Mouse (Mus musculus) retina, adult 2 months (tissue): ENCODE data around the gene Ino80.
A peak's percentile ranks its signal among the peaks of the same experiment; 100 is the strongest.

Experiments used
- DNase-seq: peaks from one replicate; pipeline ENCODE4 v3.0.0-alpha.2; 2012; ENCODE audit warnings: low read depth, low spot score

Ino80 gene

DNA sequence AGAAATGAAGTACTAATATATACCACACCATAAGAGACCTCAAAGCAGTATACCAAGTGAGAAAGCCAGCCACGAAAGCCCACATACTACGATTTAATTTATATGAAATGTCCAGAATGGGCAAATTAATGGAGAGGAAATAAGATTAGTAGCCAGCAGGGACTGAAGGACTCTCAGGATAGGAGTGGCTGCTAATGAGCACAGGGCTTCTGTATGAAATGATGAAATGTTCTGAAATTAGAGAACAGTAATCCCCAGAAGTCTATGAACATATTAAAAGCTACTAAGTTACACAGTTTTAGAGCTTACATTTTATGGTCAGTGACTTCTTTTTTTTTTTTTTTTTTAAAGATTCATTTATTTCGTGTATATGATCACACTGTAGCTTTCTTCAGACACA lies 22.9 kb downstream of the Ino80 start:
- DNase-seq, result no peak

DNA sequence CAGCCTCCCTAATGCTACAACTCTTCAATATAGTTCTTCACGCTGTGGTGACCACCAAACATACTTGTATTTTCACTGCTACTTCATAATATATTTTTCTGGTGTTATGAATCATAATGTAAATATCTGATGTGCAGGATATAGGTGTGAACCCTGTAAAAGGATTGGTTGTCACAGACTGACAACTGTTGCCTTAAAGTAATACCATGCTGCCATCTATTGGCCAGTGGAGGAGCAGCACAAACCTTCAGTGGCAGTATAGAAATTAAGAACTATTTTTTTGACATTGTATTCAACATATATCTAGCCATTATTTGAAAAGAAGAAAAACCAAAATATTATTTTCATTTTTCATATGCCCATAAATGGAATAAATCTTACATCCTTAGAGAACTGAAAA lies 40.5 kb downstream of the Ino80 start:
- DNase-seq, result peak; percentile 22

GRCm38 (mm10) chr2:119436467-119436866 lies 41.0 kb downstream of the Ino80 start:
- DNase-seq, result no peak

- DNase-seq, result peak; percentile 23
Observed at GRCm38 (mm10) chr2:119413819-119414218, 63.7 kb downstream of the Ino80 start.

DNA sequence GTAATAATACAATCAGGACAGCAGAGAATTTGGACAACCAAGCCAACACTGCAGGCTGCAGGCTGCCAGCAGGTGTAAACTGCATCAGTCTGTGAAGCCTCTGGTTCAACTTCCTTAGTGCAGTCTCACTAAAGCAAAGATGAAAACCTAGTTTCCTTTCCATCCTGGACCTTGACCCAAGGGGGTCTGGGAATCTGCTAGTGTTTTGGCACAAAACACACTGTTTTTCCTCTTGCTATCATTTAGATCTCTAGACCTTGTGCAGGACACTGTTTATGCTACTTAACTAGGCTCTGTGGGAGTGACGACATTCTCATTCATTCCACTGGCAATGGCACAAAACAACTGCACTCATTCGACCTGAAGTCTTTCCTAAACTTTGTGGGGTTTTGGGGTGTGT lies 65.8 kb downstream of the Ino80 start:
- DNase-seq, result no peak

DNA sequence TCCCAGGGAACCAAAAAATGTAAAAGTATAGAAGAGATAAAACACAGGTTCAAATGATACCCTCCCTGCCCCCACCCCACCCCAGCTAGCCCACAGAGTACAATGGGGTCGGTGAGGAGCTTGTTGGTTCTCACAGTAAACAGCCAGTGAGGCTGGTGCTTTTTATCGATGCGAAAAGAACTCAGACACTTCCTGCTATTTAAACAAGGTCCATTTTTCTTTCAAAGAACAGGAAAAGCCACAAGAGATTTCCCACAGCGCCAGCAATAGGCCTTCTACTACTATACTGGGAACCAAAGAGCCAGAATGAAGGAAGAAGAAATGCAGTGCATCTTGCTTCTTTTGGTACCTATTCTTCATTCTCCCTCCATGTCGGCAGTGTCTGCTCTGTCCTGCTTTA lies 66.5 kb downstream of the Ino80 start:
- no peak for DNase-seq

DNA sequence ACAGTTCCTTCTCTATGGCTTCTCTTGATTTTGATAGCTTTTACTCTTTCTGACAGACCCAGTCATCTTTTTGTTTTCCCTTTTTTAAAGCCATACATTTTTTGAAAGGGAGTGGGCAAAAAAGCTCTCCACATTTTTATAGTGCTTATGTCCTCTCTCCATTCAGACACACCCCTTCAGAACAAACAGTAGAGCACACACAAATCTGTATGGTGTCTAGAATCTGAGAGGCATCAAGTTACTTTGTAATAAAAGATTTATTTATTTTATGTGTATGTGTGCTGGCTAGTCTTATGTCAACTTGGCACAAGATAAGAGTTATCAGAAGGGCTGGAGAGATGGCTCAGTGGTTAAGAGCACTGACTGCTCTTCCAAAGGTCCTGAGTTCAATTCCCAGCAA lies 68.8 kb downstream of the Ino80 start:
- no peak for DNase-seq

DNA sequence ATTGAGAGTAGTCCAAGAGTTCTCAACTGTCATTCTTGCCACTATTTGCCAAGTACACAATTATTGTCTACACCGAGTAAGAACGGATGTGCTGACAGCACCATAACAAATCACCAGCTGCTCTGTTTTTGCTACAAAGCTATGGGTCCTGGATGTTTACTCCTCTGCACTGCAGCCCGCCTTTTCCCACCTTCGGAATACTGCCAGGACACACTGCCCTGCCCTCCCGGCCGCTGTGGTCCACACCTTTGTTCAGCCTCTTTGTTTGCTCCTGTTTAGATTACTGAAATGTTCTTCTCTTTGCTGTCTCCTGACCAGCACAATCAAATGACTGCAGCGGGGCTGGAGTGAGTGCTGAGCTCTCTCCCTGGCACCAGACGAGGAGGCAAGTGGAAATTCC lies 69.2 kb downstream of the Ino80 start:
- no peak for DNase-seq

GRCm38 (mm10) chr2:119399313-119399712 lies 78.2 kb downstream of the Ino80 start:
- DNase-seq, result no peak

GRCm38 (mm10) chr2:119398665-119399064 lies 78.8 kb downstream of the Ino80 start:
- no peak for DNase-seq

DNA sequence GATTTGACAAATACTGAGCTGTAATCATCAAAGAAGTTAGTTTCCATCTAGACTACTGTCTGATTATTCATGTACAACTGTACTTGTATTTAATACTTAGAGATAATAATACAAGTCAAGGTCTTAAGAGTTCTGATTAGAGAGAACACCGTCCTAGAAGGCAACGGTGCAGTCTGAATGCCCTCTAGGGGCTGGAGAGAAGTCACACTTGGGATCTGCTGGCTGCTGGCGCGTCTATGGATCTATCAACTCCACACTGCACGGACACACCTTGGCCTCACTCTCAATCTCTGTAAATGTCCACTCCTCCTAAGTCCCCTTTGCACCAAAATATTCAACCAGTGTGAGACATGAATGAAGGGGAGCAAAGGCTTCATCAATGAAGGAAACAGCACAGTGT lies 79.2 kb downstream of the Ino80 start:
- DNase-seq, result no peak

GRCm38 (mm10) chr2:119389992-119390391 lies 87.5 kb downstream of the Ino80 start:
- no peak for DNase-seq

DNA sequence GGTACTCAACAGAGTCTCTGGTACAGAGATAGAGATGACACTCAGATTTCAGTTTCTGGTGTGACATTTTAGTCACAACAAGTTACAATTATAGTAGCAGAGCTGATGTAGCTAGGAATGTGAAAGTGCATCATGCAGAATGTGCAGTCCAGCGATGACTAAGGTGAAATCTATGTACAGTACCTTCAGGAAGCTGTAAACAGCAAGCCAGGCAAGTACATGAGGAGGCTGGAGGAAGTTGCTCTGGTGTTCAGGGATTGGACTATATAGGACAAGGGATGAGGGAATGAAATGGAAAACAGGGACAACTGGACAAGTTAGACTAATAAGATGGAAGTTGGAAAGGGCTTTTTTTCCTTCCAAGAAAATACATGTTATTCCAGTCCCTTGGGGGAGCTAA lies 89.2 kb downstream of the Ino80 start:
- DNase-seq, result no peak

DNA sequence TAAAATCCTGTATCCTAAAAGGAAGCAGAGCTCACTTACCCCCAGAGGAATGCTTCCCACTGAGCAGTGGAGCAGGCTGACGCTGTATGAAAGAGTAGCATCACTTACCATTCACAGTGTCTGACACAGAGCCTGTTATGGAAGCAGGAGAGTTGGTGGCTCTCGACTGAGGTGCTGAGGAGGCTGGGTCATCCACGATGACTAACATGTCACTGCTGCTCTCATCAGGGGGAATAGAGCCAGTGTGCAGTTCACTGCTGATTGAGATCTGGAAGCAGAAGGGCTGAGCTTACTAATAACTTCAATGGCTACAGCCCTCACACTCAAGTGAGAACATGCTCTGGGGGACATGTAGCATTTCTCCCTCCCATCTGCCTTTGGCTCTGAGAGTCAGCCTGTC lies 98.0 kb downstream of the Ino80 start:
- DNase-seq, result no peak

DNA sequence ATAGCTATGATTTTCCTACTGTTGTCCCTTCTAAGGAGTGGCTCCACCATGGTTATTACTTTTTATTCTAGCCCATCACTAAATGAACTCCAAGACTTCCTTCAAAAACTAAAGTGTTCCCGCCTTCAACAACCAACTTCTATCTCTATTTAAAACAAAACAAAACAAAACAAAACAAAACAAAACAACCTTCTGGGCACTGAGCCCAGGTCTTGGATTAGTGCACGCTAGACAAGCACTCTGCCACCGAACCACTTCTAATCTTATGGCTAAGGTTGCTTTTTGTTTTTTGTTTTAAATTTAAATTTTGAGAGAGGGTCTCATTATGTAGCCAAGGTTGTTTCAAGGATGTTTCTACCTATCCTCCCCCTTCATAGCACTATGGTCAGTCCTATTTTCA lies 99.7 kb downstream of the Ino80 start:
- DNase-seq, result no peak

- no peak for DNase-seq
Observed at GRCm38 (mm10) chr2:119377286-119377685, 100.2 kb downstream of the Ino80 start.

DNA sequence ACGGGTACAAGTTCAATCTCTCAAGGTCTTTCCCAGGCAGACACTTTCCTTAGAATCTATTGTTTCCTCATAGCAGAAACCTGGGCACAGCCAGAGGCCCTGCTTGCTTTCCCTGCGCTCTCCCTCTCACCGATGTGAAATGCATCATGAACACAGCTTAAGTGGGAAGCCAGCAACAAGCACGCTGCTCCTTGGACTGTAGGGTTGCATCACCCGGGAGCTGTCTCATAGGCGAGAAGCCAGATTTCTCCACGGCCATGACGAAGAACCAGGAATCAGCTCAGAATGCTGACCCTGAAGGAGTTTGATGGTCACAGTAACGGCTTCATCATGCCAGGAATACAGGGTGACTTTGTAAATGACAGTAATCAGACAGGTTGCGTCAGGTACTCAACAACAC lies 107.4 kb downstream of the Ino80 start:
- DNase-seq, result no peak

GRCm38 (mm10) chr2:119367346-119367745 lies 110.1 kb downstream of the Ino80 start:
- no peak for DNase-seq

DNA sequence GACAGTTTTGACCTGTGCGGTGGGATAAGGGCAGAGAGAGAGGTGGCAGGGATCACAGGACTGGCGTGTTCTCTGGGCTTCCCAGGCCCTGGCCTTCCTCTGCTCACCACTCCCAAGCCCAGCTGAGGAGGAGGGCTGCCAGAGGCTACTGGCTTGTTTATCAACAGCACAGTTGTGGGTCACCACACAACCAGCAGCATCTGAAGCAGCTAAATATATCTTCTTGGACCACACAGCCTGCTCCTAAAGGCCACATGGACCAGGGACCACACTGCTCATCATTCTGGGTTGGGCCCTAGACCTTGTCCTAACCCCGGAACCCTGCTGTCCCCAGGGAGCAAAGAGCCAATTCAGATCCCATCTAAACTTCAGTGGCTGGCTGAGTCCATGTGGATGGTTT lies 112.5 kb downstream of the Ino80 start:
- no peak for DNase-seq

- DNase-seq, result no peak
Observed at GRCm38 (mm10) chr2:119359721-119360291, 117.7 kb downstream of the Ino80 start.

- no peak for DNase-seq
Observed at GRCm38 (mm10) chr2:119358249-119358648, 119.2 kb downstream of the Ino80 start.

DNA sequence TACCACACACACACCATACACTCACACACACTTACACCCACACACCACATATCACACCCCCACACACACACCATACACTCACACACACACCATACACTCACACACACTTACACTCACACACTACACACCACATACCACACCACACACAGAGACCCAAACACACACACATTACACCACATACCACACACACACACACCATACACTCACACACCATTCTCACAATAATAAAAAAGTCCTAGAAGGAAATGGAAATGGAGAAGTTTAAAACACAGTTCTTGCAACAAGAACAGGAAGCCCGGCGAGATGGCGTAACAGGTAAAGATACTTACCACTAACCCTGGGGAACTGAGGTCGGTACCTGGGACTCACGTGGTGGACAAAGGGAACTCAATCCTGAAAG lies 120.7 kb downstream of the Ino80 start:
- DNase-seq, result no peak

DNA sequence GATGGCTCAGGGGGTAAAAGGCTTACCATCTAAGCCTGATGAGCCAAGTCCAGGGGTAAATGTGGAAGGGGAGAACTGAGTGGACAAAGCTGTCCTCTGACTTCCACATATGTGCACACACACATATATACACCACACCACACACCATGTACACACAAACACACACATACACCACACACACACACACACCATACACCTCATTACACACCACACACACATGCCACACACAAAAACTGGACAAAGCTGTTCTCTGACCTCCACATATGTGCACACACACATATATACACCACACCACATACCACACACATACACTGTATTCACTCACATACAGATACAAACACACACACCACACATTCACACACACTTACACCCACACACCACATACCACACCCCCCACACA lies 121.2 kb downstream of the Ino80 start:
- no peak for DNase-seq

- no peak for DNase-seq
Observed at GRCm38 (mm10) chr2:119355651-119356050, 121.8 kb downstream of the Ino80 start.
